Mouse (Mus musculus) liver, embryonic 14.5 days (tissue): ENCODE results near the gene Gle1.

Experiments used
- CTCF ChIP-seq: IDR thresholded peaks from 2 replicates; pipeline ENCODE4 v1.5.1; 2016; ENCODE audit warnings: antibody characterized with exemption, low read depth, control low read depth
- EP300 ChIP-seq: IDR thresholded peaks from 2 replicates; pipeline ENCODE4 v1.6.1; 2016; ENCODE audit warnings: antibody characterized with exemption, low read depth

DNA sequence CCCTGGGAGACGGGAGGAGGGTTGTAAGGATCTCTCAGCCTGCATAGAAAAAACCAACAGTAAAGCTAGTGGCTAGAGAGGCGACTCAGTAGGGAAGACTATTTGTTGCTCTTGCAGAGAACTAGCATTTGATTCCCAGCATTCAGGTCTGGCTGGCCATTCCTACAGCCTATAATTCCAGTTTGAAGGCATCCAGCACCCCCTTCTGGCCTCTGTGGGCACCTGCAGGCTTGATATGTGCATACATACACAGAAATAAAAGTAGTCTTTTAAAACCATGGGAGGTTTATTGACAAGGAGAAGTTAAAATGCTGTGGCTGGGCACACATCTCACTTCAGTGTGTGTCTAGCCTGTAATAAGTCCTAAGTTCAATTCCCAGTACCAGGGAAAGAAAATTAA lies 25.2 kb upstream of the Gle1 start:
- TF ChIP-seq CTCF (peak; percentile 73), EP300 (no peak)
